In the genomic region with DNA sequence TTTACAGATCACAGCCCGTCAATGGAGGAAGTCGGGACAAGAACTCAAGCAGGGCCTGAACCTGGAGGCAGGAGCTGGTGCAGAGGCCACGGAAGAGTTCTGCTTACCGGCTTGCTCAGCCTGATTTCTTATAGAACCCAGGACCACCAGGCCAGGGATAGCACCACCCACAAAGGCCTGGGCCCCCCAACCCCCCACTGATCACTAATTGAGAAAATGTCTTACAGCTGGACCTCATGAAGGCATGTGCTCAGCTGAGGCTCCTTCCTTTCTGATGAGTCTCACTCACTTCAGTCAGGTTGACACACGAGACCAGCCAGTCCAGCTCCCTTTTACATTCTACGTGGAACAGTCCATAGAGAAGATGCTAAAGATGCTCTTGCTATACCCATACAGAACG, we compare ENCODE assay signal across 36 mouse cellular contexts. TPM values are rescaled to one million over a fixed set of nuclear protein-coding genes. Genes with fewer than 3 reads are reported as not detected.
"Had no signal": no experiment of that assay in that cellular context is flagged by ENCODE, and none has a peak within 500 bp of the region (broad histone marks: within the 10 kb centered on the region; RNA-seq: fewer than 3 reads in every experiment).

No protein-coding gene starts in this region.

- H3K27me3 ChIP-seq: limb, embryonic 13.5 days; limb, embryonic 15.5 days; lung, embryonic 15.5 days; midbrain, embryonic 15.5 days; neural tube, embryonic 12.5 days had no signal

- ATAC-seq: liver, embryonic 12.5 days; liver, postnatal 0 days; lung, postnatal 0 days; midbrain, embryonic 13.5 days; midbrain, embryonic 15.5 days; midbrain, embryonic 16.5 days had no signal

- H3K4me3 ChIP-seq: limb, embryonic 10.5 days; limb, embryonic 12.5 days; limb, embryonic 13.5 days; limb, embryonic 15.5 days; liver, embryonic 12.5 days; liver, embryonic 13.5 days; liver, embryonic 15.5 days; lung, embryonic 15.5 days; megakaryocyte, embryonic 14.5 days; midbrain, embryonic 10.5 days; midbrain, embryonic 12.5 days; midbrain, embryonic 13.5 days; midbrain, embryonic 15.5 days; myocyte; neural tube, embryonic 12.5 days had no signal

- H3K4me1 ChIP-seq: neural tube, embryonic 12.5 days had no signal

- H3K4me2 ChIP-seq: limb, embryonic 12.5 days; limb, embryonic 13.5 days; limb, embryonic 15.5 days; liver, embryonic 11.5 days; liver, embryonic 12.5 days; liver, embryonic 13.5 days; liver, embryonic 15.5 days; lung, embryonic 14.5 days; lung, embryonic 15.5 days; midbrain, embryonic 11.5 days; midbrain, embryonic 12.5 days; midbrain, embryonic 13.5 days; midbrain, embryonic 15.5 days; neural tube, embryonic 12.5 days had no signal

- H3K27ac ChIP-seq: limb, embryonic 10.5 days; limb, embryonic 12.5 days; limb, embryonic 13.5 days; limb, embryonic 15.5 days; liver, embryonic 12.5 days; liver, embryonic 13.5 days; liver, embryonic 14.5 days; liver, embryonic 15.5 days; lung, embryonic 15.5 days; macrophage; midbrain, embryonic 10.5 days; midbrain, embryonic 12.5 days; midbrain, embryonic 13.5 days; midbrain, embryonic 15.5 days; neural tube, embryonic 12.5 days had no signal

- DNase-seq: left cerebral cortex, postnatal 4 days; liver; liver, embryonic 13.5 days; liver, postnatal 0 days; lung, adult 18-20 months; lung, adult 2 months; lung, embryonic 14.5 days; lung, postnatal 10 days; lung, postnatal 14 days; lung, postnatal 36 days; lung, postnatal 4 days; midbrain, embryonic 14.5 days had no signal

- H3K36me3 ChIP-seq: limb, embryonic 10.5 days; limb, embryonic 12.5 days; limb, embryonic 13.5 days; limb, embryonic 15.5 days; liver, embryonic 12.5 days; liver, embryonic 13.5 days; liver, embryonic 15.5 days; lung, embryonic 15.5 days; midbrain, embryonic 10.5 days; midbrain, embryonic 12.5 days; midbrain, embryonic 13.5 days; midbrain, embryonic 15.5 days; neural tube, embryonic 12.5 days had no signal

- H3K9me3 ChIP-seq: limb, embryonic 10.5 days; limb, embryonic 12.5 days; limb, embryonic 13.5 days; limb, embryonic 15.5 days; liver, embryonic 12.5 days; liver, embryonic 13.5 days; liver, embryonic 15.5 days; lung, embryonic 15.5 days; megakaryocyte, embryonic 14.5 days; midbrain, embryonic 10.5 days; midbrain, embryonic 12.5 days; midbrain, embryonic 13.5 days; midbrain, embryonic 15.5 days; neural tube, embryonic 12.5 days had no signal

- H3K9ac ChIP-seq: limb, embryonic 12.5 days; limb, embryonic 13.5 days; limb, embryonic 15.5 days; liver, embryonic 12.5 days; liver, embryonic 13.5 days; liver, embryonic 14.5 days; liver, embryonic 15.5 days; liver, postnatal 0 days; lung, embryonic 14.5 days; lung, embryonic 15.5 days; midbrain, embryonic 12.5 days; midbrain, embryonic 13.5 days; midbrain, embryonic 15.5 days; neural tube, embryonic 12.5 days had no signal

RNA-seq across cellular contexts. Expression of gene Tspan15, which starts 5.2 kb away (rescaled TPM):
- polyA plus RNA-seq: macrophage had no signal

RNA-seq across cellular contexts. Expression of gene Tacr2, which starts 26.4 kb away (rescaled TPM):
- polyA plus RNA-seq: limb, embryonic 10.5 days; limb, embryonic 11.5 days; limb, embryonic 12.5 days; limb, embryonic 13.5 days; limb, embryonic 14.5 days; limb, embryonic 15.5 days; liver, adult 2 months; liver, embryonic 11.5 days; liver, embryonic 12.5 days; liver, embryonic 13.5 days; liver, embryonic 14.5 days; liver, embryonic 15.5 days; liver, postnatal 0 days; macrophage; midbrain, embryonic 10.5 days; midbrain, embryonic 11.5 days; midbrain, embryonic 12.5 days; midbrain, embryonic 13.5 days; midbrain, embryonic 14.5 days; midbrain, embryonic 15.5 days; midbrain, embryonic 16.5 days; neural tube, embryonic 11.5 days; neural tube, embryonic 12.5 days had no signal
